9 mouse cellular contexts compared by ENCODE assay signal in genomic region chr5:139536211-139536910, GRCm38 (mm10). TPM values are rescaled to one million over a fixed set of nuclear protein-coding genes. Genes with fewer than 3 reads are reported as not detected.
DNase-seq lines count a peak whose midpoint lies in the region; ATAC-seq lines count a peak whose summit lies in the region.
"Had no signal": no experiment of that assay in that cellular context is flagged by ENCODE, and none has a peak within 500 bp of the region (broad histone marks: within the 10 kb centered on the region; RNA-seq: fewer than 3 reads in every experiment).

No protein-coding gene starts in this region.

- H3K9ac ChIP-seq in intestine, embryonic 14.5 days (ENCODE audit: low read length) = no peak overlapping the region
- no peak overlapping the region for H3K9ac ChIP-seq in limb, embryonic 11.5 days (ENCODE audit: low read length)
- H3K9ac ChIP-seq in midbrain, embryonic 16.5 days (ENCODE audit: low read depth, low read length) = no peak overlapping the region
- no peak overlapping the region for H3K9ac ChIP-seq in stomach, embryonic 16.5 days (ENCODE audit: low read length)
- H3K9ac ChIP-seq: liver, embryonic 15.5 days had no signal

- peaks cover 98% of the 10 kb centered on the region for H3K27me3 ChIP-seq in forebrain, embryonic 10.5 days (ENCODE audit: poor library complexity, severe bottlenecking)
- H3K27me3 ChIP-seq in intestine, embryonic 14.5 days (replicated peaks; ENCODE audit: control insufficient read depth, insufficient read depth, low read length) = peaks cover 96% of the 10 kb centered on the region
- peaks cover 72% of the 10 kb centered on the region for H3K27me3 ChIP-seq in limb, embryonic 11.5 days (ENCODE audit: control insufficient read depth, insufficient read depth, low read length)
- peaks cover 26% of the 10 kb centered on the region for H3K27me3 ChIP-seq in midbrain, embryonic 16.5 days (ENCODE audit: control insufficient read depth, insufficient read depth, low read depth, low read length)
- H3K27me3 ChIP-seq in stomach, embryonic 16.5 days (ENCODE audit: control insufficient read depth, insufficient read depth, low read length) = peaks cover 72% of the 10 kb centered on the region

- 1% methylated on average over 26 of the region's 26 CpGs for WGBS in forebrain, embryonic 10.5 days
- WGBS in intestine, embryonic 14.5 days = 1% methylated on average over 26 of the region's 26 CpGs
- WGBS in limb, embryonic 11.5 days = under 1% methylated on average over 26 of the region's 26 CpGs
- WGBS in midbrain, embryonic 16.5 days = 1% methylated on average over 26 of the region's 26 CpGs
- 3% methylated on average over 26 of the region's 26 CpGs for WGBS in stomach, embryonic 16.5 days

- no peak overlapping the region for H3K4me2 ChIP-seq in intestine, embryonic 14.5 days (ENCODE audit: low read length)
- H3K4me2 ChIP-seq in limb, embryonic 11.5 days (ENCODE audit: low read depth, severe bottlenecking) = no peak overlapping the region
- 0 out of 2 replicates have a peak overlapping the region, but pooled peaks have one; percentile 12 for H3K4me2 ChIP-seq in midbrain, embryonic 16.5 days (ENCODE audit: low read length)
- H3K4me2 ChIP-seq in stomach, embryonic 16.5 days (ENCODE audit: low read depth, low read length) = no peak overlapping the region
- H3K4me2 ChIP-seq: liver, embryonic 15.5 days had no signal

- no peaks in the 10 kb centered on the region for H3K9me3 ChIP-seq in forebrain, embryonic 10.5 days
- no peaks in the 10 kb centered on the region for H3K9me3 ChIP-seq in intestine, embryonic 14.5 days (ENCODE audit: control insufficient read depth, low read length)
- H3K9me3 ChIP-seq in limb, embryonic 11.5 days (ENCODE audit: control insufficient read depth, low read length) = no peaks in the 10 kb centered on the region
- H3K9me3 ChIP-seq in midbrain, embryonic 16.5 days (replicated peaks; ENCODE audit: control insufficient read depth, low read length, poor library complexity, severe bottlenecking) = no peaks in the 10 kb centered on the region
- no peaks in the 10 kb centered on the region for H3K9me3 ChIP-seq in stomach, embryonic 16.5 days (replicated peaks; ENCODE audit: control insufficient read depth, low read length)
- H3K9me3 ChIP-seq: liver, embryonic 15.5 days had no signal

- ATAC-seq in frontal cortex, adult (ENCODE audit: low TSS enrichment) = no peak
- ATAC-seq in intestine, embryonic 14.5 days (replicated peaks; ENCODE audit: low FRiP score, low TSS enrichment, low read depth) = 0 out of 2 replicates have a peak, but pooled peaks have one; percentile 50
- ATAC-seq in limb, embryonic 11.5 days (ENCODE audit: insufficient number of reproducible peaks, low FRiP score, low TSS enrichment, low read depth) = no peak
- ATAC-seq in midbrain, embryonic 16.5 days = peak; percentile 41; the same call in 1 of the 2 replicates
- ATAC-seq in stomach, embryonic 16.5 days (ENCODE audit: insufficient read depth, low FRiP score) = peak; percentile 60; the same call in 1 of the 2 replicates

- H3K4me1 ChIP-seq in forebrain, embryonic 10.5 days = peaks cover 72% of the 10 kb centered on the region
- no peaks in the 10 kb centered on the region for H3K4me1 ChIP-seq in intestine, embryonic 14.5 days (replicated peaks; ENCODE audit: control insufficient read depth, insufficient read depth, low read length)
- H3K4me1 ChIP-seq in limb, embryonic 11.5 days (ENCODE audit: control insufficient read depth, insufficient read depth, low read length) = peaks cover 4% of the 10 kb centered on the region; the same call in 1 of the 2 replicates
- H3K4me1 ChIP-seq in midbrain, embryonic 16.5 days (ENCODE audit: control insufficient read depth, insufficient read depth, low read length) = peaks cover 19% of the 10 kb centered on the region
- peaks cover 4% of the 10 kb centered on the region; the same call in 1 of the 2 replicates for H3K4me1 ChIP-seq in stomach, embryonic 16.5 days (ENCODE audit: control insufficient read depth, insufficient read depth, low read length)
- H3K4me1 ChIP-seq: liver, embryonic 15.5 days had no signal

- peak overlapping the region; percentile 36 for H3K4me3 ChIP-seq in forebrain, embryonic 10.5 days
- H3K4me3 ChIP-seq in intestine, embryonic 14.5 days (ENCODE audit: low read depth, low read length) = no peak overlapping the region
- no peak overlapping the region for H3K4me3 ChIP-seq in limb, embryonic 11.5 days (ENCODE audit: low read depth, low read length)
- H3K4me3 ChIP-seq in midbrain, embryonic 16.5 days (ENCODE audit: low read depth, low read length) = no peak overlapping the region
- no peak overlapping the region for H3K4me3 ChIP-seq in stomach, embryonic 16.5 days (replicated peaks; ENCODE audit: low read length)
- H3K4me3 ChIP-seq: liver, embryonic 15.5 days had no signal

- H3K27ac ChIP-seq in forebrain, embryonic 10.5 days = peak overlapping the region; percentile 82
- H3K27ac ChIP-seq in intestine, embryonic 14.5 days (ENCODE audit: low read depth) = no peak overlapping the region
- H3K27ac ChIP-seq in limb, embryonic 11.5 days (replicated peaks; ENCODE audit: low read depth, low read length) = no peak overlapping the region
- H3K27ac ChIP-seq in midbrain, embryonic 16.5 days (ENCODE audit: low read length) = peak overlapping the region; percentile 39; the same call in 1 of the 2 replicates
- no peak overlapping the region for H3K27ac ChIP-seq in stomach, embryonic 16.5 days (ENCODE audit: low read length)
- H3K27ac ChIP-seq: liver, embryonic 15.5 days had no signal

- DNase-seq in frontal cortex, postnatal 10 days (ENCODE audit: low spot score in 2 of 2) = peak; percentile 22 to 59
- DNase-seq in brain, adult 2 months (ENCODE audit: low read depth, low spot score) = peak; percentile 73
- peak; percentile 84 for DNase-seq in forebrain, embryonic 10.5 days (ENCODE audit: extremely low spot score, low spot score)
- DNase-seq in intestine, embryonic 14.5 days (ENCODE audit: low spot score) = peak; percentile 90
- peak; percentile 89 for DNase-seq in limb, embryonic 11.5 days (ENCODE audit: low spot score)

- H3K36me3 ChIP-seq in forebrain, embryonic 10.5 days (replicated peaks) = no peaks in the 10 kb centered on the region
- no peaks in the 10 kb centered on the region for H3K36me3 ChIP-seq in intestine, embryonic 14.5 days (ENCODE audit: control insufficient read depth, insufficient read depth, low read length)
- no peaks in the 10 kb centered on the region for H3K36me3 ChIP-seq in limb, embryonic 11.5 days (ENCODE audit: control insufficient read depth, insufficient read depth, low read length)
- H3K36me3 ChIP-seq in midbrain, embryonic 16.5 days (ENCODE audit: control insufficient read depth, insufficient read depth, low read length) = no peaks in the 10 kb centered on the region
- H3K36me3 ChIP-seq in stomach, embryonic 16.5 days (ENCODE audit: control insufficient read depth, insufficient read depth, low read length) = no peaks in the 10 kb centered on the region
- H3K36me3 ChIP-seq: liver, embryonic 15.5 days had no signal

RNA-seq across cellular contexts. Expression of gene Uncx, which starts 6.9 kb away (rescaled TPM):
- 7.7 and 9.4 TPM in 2 replicates for polyA plus RNA-seq in forebrain, embryonic 10.5 days (2016; fragmentation: Nextera tagmentation; extraction: Ambion mirVana)
- polyA plus RNA-seq in intestine, embryonic 14.5 days (2014; fragmentation: Nextera tagmentation; extraction: Ambion mirVana) = not detected in 2 replicates
- 0.08 and 0.21 TPM in 2 replicates for polyA plus RNA-seq in limb, embryonic 11.5 days (2014; fragmentation: Nextera tagmentation; extraction: Ambion mirVana)
- polyA plus RNA-seq in midbrain, embryonic 16.5 days (2015; fragmentation: Nextera tagmentation; extraction: Ambion mirVana) = 22.5 and 23.8 TPM in 2 replicates
- not detected in 2 replicates for polyA plus RNA-seq in stomach, embryonic 16.5 days (2015; fragmentation: Nextera tagmentation; extraction: Ambion mirVana)
- polyA plus RNA-seq: liver, embryonic 15.5 days had no signal

RNA-seq across cellular contexts. Expression of gene Zfand2a, which starts 52.0 kb away (rescaled TPM):
- 9.6 and 10.2 TPM in 2 replicates for polyA plus RNA-seq in forebrain, embryonic 10.5 days (2016; fragmentation: Nextera tagmentation; extraction: Ambion mirVana)
- 5.7 and 9.4 TPM in 2 replicates for polyA plus RNA-seq in intestine, embryonic 14.5 days (2014; fragmentation: Nextera tagmentation; extraction: Ambion mirVana)
- polyA plus RNA-seq in limb, embryonic 11.5 days (2014; fragmentation: Nextera tagmentation; extraction: Ambion mirVana) = 8.0 and 9.1 TPM in 2 replicates
- polyA plus RNA-seq in midbrain, embryonic 16.5 days (2015; fragmentation: Nextera tagmentation; extraction: Ambion mirVana) = 24.0 and 28.1 TPM in 2 replicates
- polyA plus RNA-seq in stomach, embryonic 16.5 days (2015; fragmentation: Nextera tagmentation; extraction: Ambion mirVana) = 7.1 and 8.2 TPM in 2 replicates

Comparison
In these comparisons a context has a peak if more than half of its experiments do, and no peak if none do; other contexts are left out.
1. ATAC-seq: peak in intestine, embryonic 14.5 days (single experiment), midbrain, embryonic 16.5 days (single experiment) and stomach, embryonic 16.5 days (single experiment); none in frontal cortex, adult (single experiment) and limb, embryonic 11.5 days (single experiment).
2. H3K27ac ChIP-seq: peak in forebrain, embryonic 10.5 days (single experiment) and midbrain, embryonic 16.5 days (single experiment); none in intestine, embryonic 14.5 days (single experiment), limb, embryonic 11.5 days (single experiment) and stomach, embryonic 16.5 days (single experiment).
3. Peak in every context shown above with its lines, with median percentiles within 50 percentile points of each other: DNase-seq.